Mouse (Mus musculus) E14TG2a.4 (cell line): ENCODE data around the gene Ntrk1.

ENCODE experiments used
- CTCF ChIP-seq: conservative IDR thresholded peaks from 2 replicates; pipeline ENCODE4 v1.5.1; 2014; ENCODE audit warnings: low read length
- POU5F1 ChIP-seq: IDR thresholded peaks from 2 replicates; pipeline ENCODE4 v1.6.1; 2014; ENCODE audit warnings: low read length, borderline replicate concordance

DNA sequence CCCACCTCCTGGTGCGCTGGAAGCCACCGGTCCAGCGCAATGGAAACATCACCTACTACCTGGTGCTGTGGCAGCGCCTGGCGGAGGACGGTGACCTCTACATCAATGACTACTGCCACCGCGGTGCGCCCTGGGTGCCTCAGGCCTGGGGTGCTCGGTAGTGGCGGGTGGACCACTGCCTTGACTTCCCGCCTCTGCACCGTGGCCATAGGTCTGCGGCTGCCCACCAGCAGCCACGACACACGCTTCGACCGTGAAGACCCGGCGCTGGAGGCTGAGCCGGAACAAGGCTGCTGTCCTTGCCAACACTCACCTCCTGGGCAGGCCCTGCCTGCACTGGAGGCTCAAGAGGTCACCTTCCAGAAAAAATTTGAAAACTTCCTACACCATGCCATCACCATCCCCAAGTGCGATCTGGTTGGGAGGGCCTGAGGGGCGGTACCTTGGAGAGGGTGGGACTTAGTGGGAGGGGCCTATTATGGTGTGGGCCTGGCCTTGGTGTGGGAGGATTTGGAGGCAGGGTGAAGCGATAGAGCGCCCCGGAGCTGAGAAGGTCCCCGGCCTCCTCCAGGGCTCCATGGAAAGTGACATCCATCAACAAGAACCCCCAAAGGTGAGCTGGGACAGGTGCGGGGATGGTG, 14.5 kb upstream of the Ntrk1 start:
- TF ChIP-seq CTCF (no peak), POU5F1 (no peak)
